Mouse (Mus musculus) C2C12 (cell line): ENCODE data around the gene Adm2. TPM values are rescaled to one million over a fixed set of nuclear protein-coding genes. Genes with fewer than 3 reads are reported as not detected.

Experiments
- H3K27me3 ChIP-seq: one replicate; pipeline ENCODE4 v1.6.1; 2011; ENCODE audit not compliant: control insufficient read depth, insufficient read depth, insufficient read length
- H3K36me3 ChIP-seq: one replicate; pipeline ENCODE4 v1.6.1; 2011; ENCODE audit not compliant: control insufficient read depth, insufficient read depth
- H3K4me3 ChIP-seq: one replicate; pipeline ENCODE4 v1.5.1; 2011; ENCODE audit warnings: mild to moderate bottlenecking, control low read depth; ENCODE audit not compliant: poor library complexity, insufficient read depth, severe bottlenecking
- H3K79me2 ChIP-seq: one replicate; pipeline ENCODE4 v1.6.1; 2011; ENCODE audit not compliant: control insufficient read depth, insufficient read depth
- H3K79me3 ChIP-seq: one replicate; pipeline ENCODE4 v1.6.1; 2011; ENCODE audit warnings: low read depth, control low read depth
- H3ac ChIP-seq: one replicate; pipeline ENCODE3; 2011; ENCODE audit warnings: low read depth; ENCODE audit not compliant: control insufficient read depth, insufficient read length
- CEBPB ChIP-seq: IDR thresholded peaks from one replicate; pipeline ENCODE4 v1.6.1; 2011; ENCODE audit warnings: low read depth, mild to moderate bottlenecking, control low read depth, moderate library complexity
- CTCF ChIP-seq: IDR thresholded peaks from one replicate; pipeline ENCODE4 v1.5.1; 2011; ENCODE audit not compliant: control insufficient read depth, insufficient read depth, insufficient read length
- FOSL1 ChIP-seq: IDR thresholded peaks from one replicate; pipeline ENCODE4 v1.8.0; 2011; ENCODE audit warnings: mild to moderate bottlenecking, low read length; ENCODE audit not compliant: poor library complexity, insufficient read depth, severe bottlenecking
- MAX ChIP-seq: IDR thresholded peaks from one replicate; pipeline ENCODE4 v1.6.1; 2011; ENCODE audit warnings: mild to moderate bottlenecking, control low read depth
- MYOD1 ChIP-seq: IDR thresholded peaks from one replicate; pipeline ENCODE4 v1.6.1; 2011; ENCODE audit warnings: low read depth; ENCODE audit not compliant: control insufficient read depth, insufficient read length
- MYOG ChIP-seq: IDR thresholded peaks from one replicate; pipeline ENCODE4 v1.6.1; 2011; ENCODE audit not compliant: control insufficient read depth, insufficient read length; ENCODE audit errors: extremely low read depth
- USF1 ChIP-seq: IDR thresholded peaks from one replicate; pipeline ENCODE4 v1.6.1; 2011; ENCODE audit warnings: low read depth, mild to moderate bottlenecking, control low read depth, moderate library complexity
- polyA plus RNA-seq: library from polyadenylated mRNA; unstranded; fragments of >200 nt; fragmentation: generic; extraction: Trizol; gene quantifications from one replicate; pipeline ENCODE4 v1.2.1, GENCODE M21; 2012; ENCODE audit warnings: missing spikeins

Gene Adm2
- polyA plus RNA-seq, 1 experiment: 7.0 TPM

GRCm38 (mm10) chr15:89291521-89291920 is 31.0 kb upstream of the Adm2 start:
- Histone ChIP-seq H3K79me2 (no peaks in the 10 kb centered on the region), H3K4me3 (no peak overlapping the region), H3ac (no peak overlapping the region), H3K27me3 (no peaks in the 10 kb centered on the region), H3K79me3 (peaks cover under 1% of the 10 kb centered on the region), H3K36me3 (peaks cover 94% of the 10 kb centered on the region)
- TF ChIP-seq MAX (no peak), CTCF (no peak), MYOG (no peak), CEBPB (no peak), MYOD1 (no peak), USF1 (no peak), FOSL1 (no peak)

GRCm38 (mm10) chr15:89292795-89293194 is 29.7 kb upstream of the Adm2 start:
- Histone ChIP-seq H3K79me3 (peaks cover 2% of the 10 kb centered on the region), H3K27me3 (no peaks in the 10 kb centered on the region), H3ac (no peak overlapping the region), H3K36me3 (peaks cover 95% of the 10 kb centered on the region), H3K4me3 (no peak overlapping the region), H3K79me2 (no peaks in the 10 kb centered on the region)
- TF ChIP-seq CEBPB: no peak

- peaks cover 92% of the 10 kb centered on the region for H3K36me3 ChIP-seq
- no peak overlapping the region for H3K4me3 ChIP-seq
- H3K79me3 ChIP-seq: peaks cover 2% of the 10 kb centered on the region
- no peaks in the 10 kb centered on the region for H3K79me2 ChIP-seq
- H3ac ChIP-seq: no peak overlapping the region
- TF ChIP-seq CTCF (no peak), MAX (no peak), MYOG (no peak), MYOD1 (no peak), USF1 (no peak), CEBPB (no peak), FOSL1 (no peak)
- H3K27me3 ChIP-seq: no peaks in the 10 kb centered on the region
Measured at GRCm38 (mm10) chr15:89293778-89294177, 28.7 kb upstream of the Adm2 start.

GRCm38 (mm10) chr15:89295580-89296165 is 26.8 kb upstream of the Adm2 start:
- Histone ChIP-seq H3K36me3 (peaks cover 92% of the 10 kb centered on the region), H3K79me3 (peaks cover 2% of the 10 kb centered on the region), H3ac (no peak overlapping the region), H3K79me2 (no peaks in the 10 kb centered on the region), H3K27me3 (no peaks in the 10 kb centered on the region), H3K4me3 (no peak overlapping the region)
- TF ChIP-seq USF1 (no peak), CEBPB (no peak), FOSL1 (no peak), CTCF (no peak), MAX (no peak)

GRCm38 (mm10) chr15:89296465-89296864 is 26.1 kb upstream of the Adm2 start:
- TF ChIP-seq MYOG: no peak
- no peak for TF ChIP-seq CTCF
- no peak for TF ChIP-seq USF1
- TF ChIP-seq MAX: no peak
- no peak for TF ChIP-seq FOSL1
- no peak for TF ChIP-seq MYOD1
- peaks cover 2% of the 10 kb centered on the region for H3K79me3 ChIP-seq
- H3K27me3 ChIP-seq: no peaks in the 10 kb centered on the region
- H3K4me3 ChIP-seq: no peak overlapping the region
- no peak overlapping the region for H3ac ChIP-seq
- no peaks in the 10 kb centered on the region for H3K79me2 ChIP-seq
- peaks cover 93% of the 10 kb centered on the region for H3K36me3 ChIP-seq

- H3K27me3 ChIP-seq: no peaks in the 10 kb centered on the region
- peaks cover 2% of the 10 kb centered on the region for H3K79me3 ChIP-seq
- H3K4me3 ChIP-seq: no peak overlapping the region
- peaks cover 93% of the 10 kb centered on the region for H3K36me3 ChIP-seq
- no peak overlapping the region for H3ac ChIP-seq
- H3K79me2 ChIP-seq: no peaks in the 10 kb centered on the region
- no peak for TF ChIP-seq USF1
- TF ChIP-seq CEBPB: no peak
- TF ChIP-seq FOSL1: no peak
- no peak for TF ChIP-seq MAX
- no peak for TF ChIP-seq MYOD1
- no peak for TF ChIP-seq MYOG
- no peak for TF ChIP-seq CTCF
Measured at GRCm38 (mm10) chr15:89297695-89298094, 24.8 kb upstream of the Adm2 start.
